Mouse (Mus musculus) spleen, postnatal 36 days (tissue): ENCODE results near the gene Gpr61.
A peak's percentile ranks its signal among the peaks of the same experiment; 100 is the strongest.

ENCODE experiments used
- DNase-seq, 2 experiments: peaks; one replicate each; pipeline ENCODE4 v3.0.0; 2022; ENCODE audit warnings: low spot score in 2 of 2, mixed read lengths in 1 of 2

The Gpr61 gene

GRCm38 (mm10) chr3:108154656-108155055 is at the start of gene Gpr61:
Gpr61 (minus strand) TSS chr3:108154882.
- no peak for DNase-seq

GRCm38 (mm10) chr3:108204470-108204869 is 49.8 kb upstream of the Gpr61 start:
- DNase-seq = no peak

- peak; percentile 69 to 76 for DNase-seq
Measured at GRCm38 (mm10) chr3:108203621-108204325, 49.1 kb upstream of the Gpr61 start.

- no peak for DNase-seq
Measured at GRCm38 (mm10) chr3:108203212-108203611, 48.5 kb upstream of the Gpr61 start.

- DNase-seq = no peak
Measured at GRCm38 (mm10) chr3:108202506-108202905, 47.8 kb upstream of the Gpr61 start.

GRCm38 (mm10) chr3:108200329-108201323 is 45.9 kb upstream of the Gpr61 start, which contains the start of gene Cyb561d1:
Cyb561d1 (minus strand) TSS chr3:108201212.
- DNase-seq = peak; percentile 95 to 96

GRCm38 (mm10) chr3:108199231-108199630 is 44.5 kb upstream of the Gpr61 start:
- DNase-seq = no peak

GRCm38 (mm10) chr3:108197066-108197497 is 42.4 kb upstream of the Gpr61 start:
- no peak for DNase-seq

GRCm38 (mm10) chr3:108195941-108196590 is 41.4 kb upstream of the Gpr61 start:
- no peak for DNase-seq

GRCm38 (mm10) chr3:108195287-108195686 is 40.6 kb upstream of the Gpr61 start:
- DNase-seq = no peak

GRCm38 (mm10) chr3:108193686-108194085 is 39.0 kb upstream of the Gpr61 start:
- DNase-seq = no peak

- DNase-seq = no peak
Measured at GRCm38 (mm10) chr3:108189897-108190296, 35.2 kb upstream of the Gpr61 start.

GRCm38 (mm10) chr3:108188716-108189490 is 34.2 kb upstream of the Gpr61 start:
- DNase-seq = no peak

GRCm38 (mm10) chr3:108187111-108187795 is 32.6 kb upstream of the Gpr61 start:
- no peak for DNase-seq

GRCm38 (mm10) chr3:108186098-108187047 is 31.7 kb upstream of the Gpr61 start, which contains the start of gene Amigo1:
Amigo1 (plus strand) TSS chr3:108186335.
- no peak for DNase-seq

GRCm38 (mm10) chr3:108185460-108186097 is 30.9 kb upstream of the Gpr61 start:
- DNase-seq = no peak

GRCm38 (mm10) chr3:108184742-108185141 is 30.1 kb upstream of the Gpr61 start:
- no peak for DNase-seq

- no peak for DNase-seq
Measured at GRCm38 (mm10) chr3:108180514-108180913, 25.8 kb upstream of the Gpr61 start.
